Mouse (Mus musculus): Measurements from ENCODE around the gene Pcf11. TPM values are rescaled to one million over a fixed set of nuclear protein-coding genes. Genes with fewer than 3 reads are reported as not detected.

The Pcf11 gene
- total RNA-seq (2022): 10 to 100 TPM; 24.0 to 30.4 (median 24.7) TPM

- DNase-seq (ENCODE audit: low spot score): peak; percentile 98
Measured at GRCm38 (mm10) chr7:92669507-92670471, at the start of gene Pcf11. Pcf11 (minus strand) TSS chr7:92669934.

GRCm38 (mm10) chr7:92715055-92715454, 45.3 kb upstream of the Pcf11 start:
- no peak for DNase-seq (ENCODE audit: low spot score)

GRCm38 (mm10) chr7:92711593-92711992, 41.9 kb upstream of the Pcf11 start:
- no peak for DNase-seq (ENCODE audit: low spot score)

DNA sequence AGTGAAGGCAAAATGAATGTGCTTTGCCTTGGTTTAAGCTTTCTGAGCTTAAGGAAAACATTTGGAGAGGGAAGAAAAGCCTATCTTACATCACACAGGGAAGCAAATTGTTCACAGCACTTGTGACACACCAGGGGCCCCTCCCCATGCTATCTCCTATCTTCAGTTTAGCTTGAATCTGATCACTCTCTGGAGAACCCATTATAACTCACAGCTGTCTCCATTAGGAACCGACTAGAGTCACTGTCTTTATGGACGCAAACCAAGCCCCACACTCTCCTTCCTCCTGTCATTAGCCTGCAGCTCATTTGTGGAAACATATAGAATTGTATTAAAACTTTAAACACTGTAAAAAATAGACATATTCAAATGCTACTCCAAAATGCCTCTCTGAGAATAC, 39.8 kb upstream of the Pcf11 start:
- DNase-seq (ENCODE audit: low spot score): no peak

- no peak for DNase-seq (ENCODE audit: low spot score)
Measured at GRCm38 (mm10) chr7:92706711-92707110, 37.0 kb upstream of the Pcf11 start.

DNA sequence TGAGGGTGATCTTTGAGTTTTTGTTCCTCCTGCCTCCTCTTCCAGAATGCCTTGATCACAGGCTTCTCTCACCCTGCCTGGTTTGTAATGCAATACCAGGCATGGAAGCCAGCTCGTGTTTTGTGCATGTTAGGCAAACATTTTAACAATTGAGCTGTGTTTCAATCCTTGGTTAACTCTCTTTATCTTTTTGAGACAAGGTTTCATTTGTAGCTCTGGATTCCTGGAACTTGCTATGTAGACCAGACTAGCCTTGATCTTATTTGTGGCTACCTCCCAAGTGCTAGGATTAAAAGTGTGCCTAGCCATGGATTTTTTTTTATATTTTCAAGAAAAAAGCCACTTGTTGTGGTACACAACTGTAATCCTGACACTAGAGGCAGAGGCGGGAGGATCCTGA, 35.8 kb upstream of the Pcf11 start:
- DNase-seq (ENCODE audit: low spot score): no peak

DNA sequence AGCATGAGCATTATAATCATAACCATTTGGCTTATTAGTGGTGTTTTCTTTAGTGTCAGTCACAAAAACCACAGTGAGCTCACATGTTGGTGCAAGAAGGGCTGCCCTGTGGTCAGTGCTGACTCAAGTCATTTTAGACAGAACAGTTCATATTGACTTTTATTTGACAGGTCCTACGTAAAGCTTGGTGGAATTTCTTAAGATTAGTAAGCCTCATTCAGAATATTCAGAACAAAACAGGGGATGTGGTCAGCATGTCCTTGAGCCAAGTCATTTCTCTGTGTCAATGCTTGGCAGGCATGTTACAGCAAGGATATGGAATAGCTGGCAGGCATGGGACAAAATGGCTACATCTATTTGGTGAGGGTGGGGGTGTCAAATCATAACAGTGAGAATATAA, 33.9 kb upstream of the Pcf11 start:
- DNase-seq (ENCODE audit: low spot score): no peak

- DNase-seq (ENCODE audit: low spot score): no peak
Measured at GRCm38 (mm10) chr7:92698770-92699169, 29.0 kb upstream of the Pcf11 start.

GRCm38 (mm10) chr7:92696395-92696794, 26.7 kb upstream of the Pcf11 start:
- DNase-seq (ENCODE audit: low spot score): no peak

DNA sequence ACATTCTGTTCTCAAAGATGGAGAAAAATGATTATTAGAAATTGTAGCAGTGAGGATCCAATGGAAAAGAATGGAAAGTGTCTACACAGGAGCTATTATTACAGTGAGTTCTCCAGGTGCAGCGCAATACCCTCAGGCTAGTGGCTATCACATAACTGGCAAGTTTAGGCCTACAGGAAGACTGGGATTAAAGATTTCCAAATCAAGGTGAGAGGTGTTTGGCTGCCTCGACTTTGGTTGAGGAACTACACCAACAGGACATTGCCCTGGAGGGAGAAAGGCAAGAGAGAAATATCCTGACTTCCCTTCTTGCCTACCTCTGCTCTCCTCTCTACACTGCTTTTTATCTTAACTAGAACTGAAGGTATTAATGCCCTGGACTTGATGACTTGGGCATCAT, 19.4 kb upstream of the Pcf11 start:
- DNase-seq (ENCODE audit: low spot score): no peak

DNA sequence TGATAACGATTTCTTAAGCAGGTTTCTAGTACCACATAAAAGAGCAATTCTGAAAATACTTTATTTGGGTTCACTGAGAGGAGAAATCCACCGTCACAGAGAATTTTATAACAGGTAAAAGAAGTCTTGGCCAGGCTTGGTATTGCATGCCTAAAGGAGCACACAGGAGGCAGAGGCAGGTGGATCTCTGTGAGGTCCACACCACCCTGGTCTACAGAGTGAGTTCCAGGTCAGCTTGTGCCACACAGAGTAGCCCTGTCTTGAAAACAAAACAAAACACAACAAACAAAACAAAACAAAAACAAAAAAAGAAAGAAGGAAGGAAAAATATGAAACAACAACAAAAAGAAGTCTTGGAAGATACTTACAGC, 18.6 kb upstream of the Pcf11 start:
- no peak for DNase-seq (ENCODE audit: low spot score)

GRCm38 (mm10) chr7:92687556-92688298, 18.0 kb upstream of the Pcf11 start:
- DNase-seq (ENCODE audit: low spot score): no peak

GRCm38 (mm10) chr7:92677346-92677745, 7.6 kb upstream of the Pcf11 start:
- DNase-seq (ENCODE audit: low spot score): no peak

GRCm38 (mm10) chr7:92675131-92675530, 5.4 kb upstream of the Pcf11 start:
- DNase-seq (ENCODE audit: low spot score): no peak

DNA sequence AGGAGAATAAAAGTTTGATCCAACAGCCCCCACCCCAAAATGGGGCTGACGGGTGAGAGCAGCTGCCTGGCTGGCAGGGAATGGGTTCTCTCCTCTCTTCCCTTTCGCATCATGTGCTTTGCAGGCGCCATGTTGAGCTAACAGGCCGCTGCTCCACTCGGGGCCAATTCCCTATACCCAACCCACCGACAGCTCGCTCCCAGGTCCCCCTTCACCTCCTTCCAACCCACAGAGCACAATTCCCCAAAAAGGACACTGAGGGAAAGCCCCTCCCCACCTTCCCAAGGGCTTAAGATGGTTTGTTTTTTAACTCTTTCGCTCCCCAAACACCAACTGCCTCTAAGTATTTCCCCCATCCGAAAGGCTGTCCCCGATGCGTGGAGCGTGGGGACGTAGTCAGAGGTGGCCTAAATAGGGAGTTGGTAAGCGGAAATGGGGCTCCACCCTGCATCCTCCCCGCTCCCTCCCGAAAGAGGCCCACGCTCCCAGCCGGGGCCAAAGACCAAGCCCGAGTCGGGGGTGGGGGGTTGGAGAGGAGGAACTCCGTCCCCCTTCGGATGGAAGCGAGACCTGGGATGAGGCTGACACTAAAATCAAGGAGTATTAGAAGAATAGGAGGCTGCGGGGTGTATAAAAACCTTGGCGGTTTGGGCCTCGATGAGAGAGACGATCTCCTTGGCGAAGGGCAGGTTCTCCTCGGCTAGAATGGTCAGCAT, 785 bp downstream of the Pcf11 start:
- DNase-seq (ENCODE audit: low spot score): peak; percentile 57

GRCm38 (mm10) chr7:92666274-92666820, 3.4 kb downstream of the Pcf11 start:
- no peak for DNase-seq (ENCODE audit: low spot score)

GRCm38 (mm10) chr7:92658050-92658449, 11.7 kb downstream of the Pcf11 start:
- no peak for DNase-seq (ENCODE audit: low spot score)

DNA sequence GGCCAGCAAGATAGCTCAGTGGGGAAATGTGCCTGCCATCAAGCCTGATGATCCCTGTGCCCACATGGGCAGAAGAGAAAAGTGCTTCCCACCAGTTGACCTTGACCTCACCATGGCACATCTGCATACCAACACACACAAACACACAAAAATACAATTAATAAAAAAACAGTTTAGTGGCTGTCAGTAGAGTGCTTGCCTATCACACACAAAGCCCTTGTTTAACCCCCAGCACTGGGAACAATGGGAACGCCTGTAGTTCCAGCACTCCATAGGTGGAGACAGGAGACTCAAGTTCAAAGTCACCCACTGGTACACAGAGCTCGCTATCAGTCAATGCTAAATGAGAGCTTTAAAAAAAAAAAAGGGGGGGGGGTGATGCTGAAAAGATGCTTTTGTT, 13.3 kb downstream of the Pcf11 start:
- DNase-seq (ENCODE audit: low spot score): no peak

DNA sequence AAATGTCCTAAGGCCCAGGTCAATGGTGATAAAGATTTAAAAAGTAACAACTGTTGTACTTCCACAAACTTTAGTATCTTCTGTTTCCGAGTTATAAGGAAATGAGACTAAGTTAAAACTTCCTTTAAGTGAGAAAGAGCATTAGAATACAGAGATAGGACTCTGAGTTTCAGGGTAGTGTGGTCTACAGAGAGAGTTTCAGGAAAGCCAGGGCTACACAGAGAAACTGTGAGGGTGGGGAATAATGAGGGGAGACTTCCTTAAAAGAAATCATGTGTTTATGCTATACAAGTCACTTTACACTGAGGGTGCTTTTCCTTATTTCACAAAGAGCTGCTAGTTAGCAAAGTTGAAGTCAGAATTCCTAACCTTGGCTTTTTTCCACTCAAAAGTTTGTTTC, 16.4 kb downstream of the Pcf11 start:
- DNase-seq (ENCODE audit: low spot score): no peak

- DNase-seq (ENCODE audit: low spot score): no peak
Measured at GRCm38 (mm10) chr7:92647790-92648189, 21.9 kb downstream of the Pcf11 start.

- DNase-seq (ENCODE audit: low spot score): no peak
Measured at GRCm38 (mm10) chr7:92642358-92642757, 27.4 kb downstream of the Pcf11 start.

DNA sequence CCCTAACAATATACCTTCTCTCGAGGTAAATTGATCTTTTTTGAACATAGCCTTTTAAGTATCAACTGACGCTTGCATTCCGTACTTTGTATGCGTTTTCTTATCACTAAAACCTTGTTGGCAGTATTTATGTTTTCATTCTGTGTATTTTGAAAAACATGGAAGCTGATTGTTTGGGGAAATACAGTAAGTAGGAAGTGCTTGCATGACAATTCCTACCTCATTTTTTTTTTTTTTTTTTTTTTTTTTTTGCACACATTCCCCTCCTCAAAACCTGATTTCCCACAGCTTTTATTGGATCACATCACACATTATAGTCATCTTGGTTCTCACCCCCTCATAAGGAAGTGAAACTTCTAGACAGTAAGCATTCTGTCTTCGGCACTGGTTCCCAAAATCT, 31.7 kb downstream of the Pcf11 start:
- no peak for DNase-seq (ENCODE audit: low spot score)

Measured in heart, adult 8-10 months (tissue).